Mouse (Mus musculus): ENCODE measurements around the gene Nup107. TPM values are rescaled to one million over a fixed set of nuclear protein-coding genes. Genes with fewer than 3 reads are reported as not detected.

Nup107 gene
- total and polyA plus RNA-seq, 3 experiments, result 47.7 to 97.0 (median 82.0) TPM

GRCm38 (mm10) chr10:117717583-117717982 lies 74.9 kb downstream of the Nup107 start:
- Histone ChIP-seq H3K79me2 (replicated peaks; ENCODE audit: control insufficient read depth, extremely low read depth, insufficient read depth, poor library complexity, severe bottlenecking) (no peaks in the 10 kb centered on the region), H3K36me3 (replicated peaks in 1 of 2; ENCODE audit: control insufficient read depth in 1 of 2, insufficient read depth in 1 of 2, low read length in 1 of 2) (no peaks in the 10 kb centered on the region), H3K4me3 (replicated peaks in 1 of 3; ENCODE audit: low read depth in 2 of 3, low read length in 2 of 3, poor library complexity in 1 of 3) (no peak overlapping the region), H3K27ac (ENCODE audit: insufficient read depth, low read depth) (peak overlapping the region; percentile 96), H3K9ac (ENCODE audit: insufficient read depth, low read depth) (peak overlapping the region; percentile 63), H3K4me1 (ENCODE audit: control insufficient read depth in 1 of 2, insufficient read depth in 2 of 2) (peaks cover 16 to 71% of the 10 kb centered on the region in 2 experiments), H3K4me2 (ENCODE audit: insufficient read depth, low read depth, poor library complexity, severe bottlenecking) (peak overlapping the region; percentile 53), H3K27me3 (replicated peaks) (no peaks in the 10 kb centered on the region), H3K9me3 (replicated peaks; ENCODE audit: low read length) (no peaks in the 10 kb centered on the region)
- DNase-seq (ENCODE audit: extremely low read depth), result peak; percentile 37
- in situ Hi-C loops (cut with MboI; ENCODE audit: low pct_ligation_motif_present, low pct_unique_long_range_greater_than_20kb, low sequenced_read_pairs), result no loop called here
- no peak for TF ChIP-seq MAX (IDR thresholded peaks at IDR 0.05; ENCODE audit: low read length)
- 0 out of 2 replicates have a peak, but pooled peaks have one; percentile 9 for TF ChIP-seq MXI1 (IDR thresholded peaks at IDR 0.05; ENCODE audit: low read depth, low read length)
- TF ChIP-seq ZKSCAN1 (IDR thresholded peaks at IDR 0.05; ENCODE audit: borderline replicate concordance, low read depth, low read length), result no peak
- no peak for TF ChIP-seq ELF1 (IDR thresholded peaks at IDR 0.05; ENCODE audit: low read depth, low read length)
- TF ChIP-seq ZC3H11A (IDR thresholded peaks at IDR 0.05; ENCODE audit: low read depth, low read length), result no peak
- no peak for TF ChIP-seq USF1 (IDR thresholded peaks at IDR 0.05; ENCODE audit: low read depth, low read length)
- no peak; the same call in 1 of the 2 replicates for TF ChIP-seq MAZ (IDR thresholded peaks at IDR 0.05; ENCODE audit: low read depth, low read length)
- TF ChIP-seq EP300 (IDR thresholded peaks at IDR 0.05; ENCODE audit: low read length), result peak; percentile 86
- TF ChIP-seq TBP (conservative IDR thresholded peaks at IDR 0.05; ENCODE audit: low read depth, low read length), result no peak
- no peak for TF ChIP-seq ZMIZ1 (IDR thresholded peaks at IDR 0.05; ENCODE audit: low read depth, low read length)
- no peak for TF ChIP-seq USF2 (conservative IDR thresholded peaks at IDR 0.05; ENCODE audit: low read depth, low read length)
- peak; percentile 75 for TF ChIP-seq TCF12 (IDR thresholded peaks at IDR 0.05; ENCODE audit: low read depth, low read length)
- TF ChIP-seq PAX5 (IDR thresholded peaks at IDR 0.05; ENCODE audit: low read length), result no peak
- TF ChIP-seq SMC3 (IDR thresholded peaks at IDR 0.05; ENCODE audit: low read depth, low read length), result no peak
- TF ChIP-seq ETS1 (conservative IDR thresholded peaks at IDR 0.05; ENCODE audit: low read depth, low read length), result peak; percentile 77
- peak; percentile 25; the same call in 1 of the 2 replicates for TF ChIP-seq ZNF384 (IDR thresholded peaks at IDR 0.05; ENCODE audit: low read depth, low read length)
- peak; percentile 88 for TF ChIP-seq IRF4 (IDR thresholded peaks at IDR 0.05; ENCODE audit: low read depth, low read length)
- TF ChIP-seq POLR2AphosphoS2 (IDR thresholded peaks at IDR 0.05; ENCODE audit: low read depth, low read length), result no peak
- TF ChIP-seq E2F4 (IDR thresholded peaks at IDR 0.05; ENCODE audit: insufficient replicate concordance, low read depth, low read length), result no peak
- peak; percentile 56 for TF ChIP-seq SIN3A (IDR thresholded peaks at IDR 0.05; ENCODE audit: low read length)
- TF ChIP-seq POLR2A (IDR thresholded peaks at IDR 0.05; ENCODE audit: low read depth, low read length), result no peak
- no peak for TF ChIP-seq UBTF (IDR thresholded peaks at IDR 0.05; ENCODE audit: low read depth, low read length)
- 0 out of 2 replicates have a peak, but pooled peaks have one; percentile 16 for TF ChIP-seq NRF1 (IDR thresholded peaks at IDR 0.05; ENCODE audit: low read depth, low read length)
- TF ChIP-seq RAD21 (IDR thresholded peaks at IDR 0.05; ENCODE audit: low read depth, low read length), result no peak; the same call in 1 of the 2 replicates
- TF ChIP-seq JUND (conservative IDR thresholded peaks at IDR 0.05; ENCODE audit: low read depth, low read length), result 0 out of 2 replicates have a peak, but pooled peaks have one; percentile 11
- peak; percentile 67 for TF ChIP-seq BHLHE40 (IDR thresholded peaks at IDR 0.05; ENCODE audit: low read depth, low read length)
- peak; percentile 99 for TF ChIP-seq CHD1 (IDR thresholded peaks at IDR 0.05; ENCODE audit: low read depth, low read length)
- TF ChIP-seq KAT2A (IDR thresholded peaks at IDR 0.05; ENCODE audit: insufficient replicate concordance, low read length), result peak; percentile 41; the same call in 1 of the 2 replicates
- TF ChIP-seq CHD2 (IDR thresholded peaks at IDR 0.05; ENCODE audit: low read length), result peak; percentile 82
- peak; percentile 84 for TF ChIP-seq MEF2A (IDR thresholded peaks at IDR 0.05; ENCODE audit: borderline replicate concordance, low read depth, low read length)
- peak; percentile 65 for TF ChIP-seq JUN (IDR thresholded peaks at IDR 0.05; ENCODE audit: insufficient read depth, low read depth, low read length)
- TF ChIP-seq NELFE (IDR thresholded peaks at IDR 0.05; ENCODE audit: low read depth, low read length), result 0 out of 2 replicates have a peak, but pooled peaks have one; percentile 8
- TF ChIP-seq GABPA (IDR thresholded peaks at IDR 0.05; ENCODE audit: insufficient replicate concordance, low read depth, low read length), result 0 out of 2 replicates have a peak, but pooled peaks have one; percentile 21
- TF ChIP-seq CTCF (conservative IDR thresholded peaks at IDR 0.05 in 1 of 2, IDR thresholded peaks at IDR 0.05 in 1 of 2; ENCODE audit: low read depth in 2 of 2, low read length in 2 of 2), result no peak
- TF ChIP-seq RCOR1 (conservative IDR thresholded peaks at IDR 0.05; ENCODE audit: low read depth, low read length), result no peak
- peak; percentile 96 for TF ChIP-seq MAFK (IDR thresholded peaks at IDR 0.05; ENCODE audit: insufficient replicate concordance, low read length)
- 0 out of 2 replicates have a peak, but pooled peaks have one; percentile 9 for TF ChIP-seq HCFC1 (IDR thresholded peaks at IDR 0.05; ENCODE audit: low read depth, low read length)
- TF ChIP-seq MYC (IDR thresholded peaks at IDR 0.05; ENCODE audit: low read depth, low read length), result peak; percentile 74; the same call in 1 of the 2 replicates
- dilution Hi-C loops (cut with MboI; ENCODE audit: extremely low pct_ligation_motif_present, extremely low pct_unique_long_range_greater_than_20kb, low sequenced_read_pairs), result no loop called here

Measured in CH12.LX (cell line).